ENCODE assay signal across 8 mouse cellular contexts in the genomic region with DNA sequence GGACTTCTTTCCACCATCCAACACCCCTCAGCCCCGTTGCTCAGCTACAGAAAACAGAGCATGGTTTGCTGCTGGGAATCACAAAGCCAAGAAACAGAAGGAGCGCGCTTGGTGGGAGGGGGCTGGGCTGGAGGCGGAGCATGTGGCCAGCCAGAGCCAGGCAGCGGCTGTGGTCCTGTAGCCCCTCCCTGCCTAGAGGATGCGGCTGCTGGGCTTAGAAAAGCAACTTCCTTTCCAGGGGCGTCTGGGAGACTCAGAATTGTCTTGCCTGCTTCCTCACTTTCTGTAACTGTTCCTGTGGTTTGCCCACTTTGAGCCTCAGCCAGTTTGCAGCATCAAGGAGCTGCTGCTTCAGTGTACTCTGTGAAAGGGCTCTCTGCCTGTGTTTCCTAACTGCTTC. TPM values are rescaled to one million over a fixed set of nuclear protein-coding genes. Genes with fewer than 3 reads are reported as not detected.
DNase-seq lines count a peak whose midpoint lies in the region; ATAC-seq and TF ChIP-seq lines count a peak whose summit lies in the region.

No protein-coding gene starts in this region.

- no peak for TF ChIP-seq EP300 in liver, postnatal 0 days (IDR thresholded peaks at IDR 0.05; ENCODE audit: low read depth)

- peak overlapping the region; percentile 36 for H3K4me3 ChIP-seq in forebrain, embryonic 15.5 days
- H3K4me3 ChIP-seq in liver, postnatal 0 days (ENCODE audit: low read depth, low read length): 0 out of 2 replicates have a peak overlapping the region, but pooled peaks have one; percentile 31
- H3K4me3 ChIP-seq in neural tube, embryonic 13.5 days: peak overlapping the region; percentile 35

- DNase-seq in MEL-GATA-1-ER (ENCODE audit: extremely low read depth, low read depth): peak; percentile 63
- peak; percentile 58 for DNase-seq in cerebellum, adult 11-12 months
- peak; percentile 48 to 52 for DNase-seq in heart, postnatal 36 days
- peak; percentile 78 to 81 for DNase-seq in layer of hippocampus, adult 18-20 months (ENCODE audit: low spot score in 2 of 2)
- peak; percentile 52 for DNase-seq in liver, postnatal 0 days
- peak; percentile 68 to 75 for DNase-seq in thymus, postnatal 10 days (ENCODE audit: low spot score in 2 of 2)

- H3K9me3 ChIP-seq in forebrain, embryonic 15.5 days: no peaks in the 10 kb centered on the region
- no peaks in the 10 kb centered on the region for H3K9me3 ChIP-seq in liver, postnatal 0 days (ENCODE audit: low read length)
- no peaks in the 10 kb centered on the region for H3K9me3 ChIP-seq in neural tube, embryonic 13.5 days

- H3K4me2 ChIP-seq in forebrain, embryonic 15.5 days (replicated peaks): peak overlapping the region; percentile 55
- H3K4me2 ChIP-seq in liver, postnatal 0 days (ENCODE audit: low read depth, low read length): peak overlapping the region; percentile 70
- peak overlapping the region; percentile 61 for H3K4me2 ChIP-seq in neural tube, embryonic 13.5 days

- ATAC-seq in forebrain, embryonic 15.5 days (replicated peaks): peak; percentile 83
- peak; percentile 45; the same call in 1 of the 2 replicates for ATAC-seq in liver, postnatal 0 days
- ATAC-seq in neural tube, embryonic 13.5 days (ENCODE audit: low read depth): peak; percentile 81

- TF ChIP-seq CTCF in liver, postnatal 0 days (IDR thresholded peaks at IDR 0.05; ENCODE audit: low read depth): no peak

- H3K36me3 ChIP-seq in forebrain, embryonic 15.5 days: no peaks in the 10 kb centered on the region
- no peaks in the 10 kb centered on the region for H3K36me3 ChIP-seq in liver, postnatal 0 days (replicated peaks; ENCODE audit: insufficient read depth, low read length)
- H3K36me3 ChIP-seq in neural tube, embryonic 13.5 days: no peaks in the 10 kb centered on the region

- peaks cover 72% of the 10 kb centered on the region for H3K4me1 ChIP-seq in forebrain, embryonic 15.5 days
- H3K4me1 ChIP-seq in liver, postnatal 0 days (ENCODE audit: insufficient read depth): peaks cover 6% of the 10 kb centered on the region
- H3K4me1 ChIP-seq in neural tube, embryonic 13.5 days (replicated peaks): peaks cover 73% of the 10 kb centered on the region

- peak overlapping the region; percentile 57 for H3K9ac ChIP-seq in forebrain, embryonic 15.5 days (replicated peaks)
- H3K9ac ChIP-seq in liver, postnatal 0 days (replicated peaks): peak overlapping the region; percentile 21; the same call in 1 of the 2 replicates
- H3K9ac ChIP-seq in neural tube, embryonic 13.5 days: peak overlapping the region; percentile 74

- H3K27ac ChIP-seq in forebrain, embryonic 15.5 days (replicated peaks): peak overlapping the region; percentile 98
- no peak overlapping the region for H3K27ac ChIP-seq in liver, postnatal 0 days (ENCODE audit: low read depth)
- H3K27ac ChIP-seq in neural tube, embryonic 13.5 days (replicated peaks): peak overlapping the region; percentile 96

- intact Hi-C loops in heart, postnatal 36 days (cut with DNase I): loop anchor here (1.0 to 2.0 kb wide), 3 partner anchors 61 to 115 kb away; partner anchors contain the start of gene Sft2d1

- 1% methylated on average over 7 of the region's 7 CpGs for WGBS in forebrain, embryonic 15.5 days
- 0% methylated on average over 7 of the region's 7 CpGs for WGBS in liver, postnatal 0 days (ENCODE audit: insufficient replicate concordance)
- 0% methylated on average over 7 of the region's 7 CpGs for WGBS in neural tube, embryonic 13.5 days

- no peaks in the 10 kb centered on the region for H3K27me3 ChIP-seq in forebrain, embryonic 15.5 days
- peaks cover 2% of the 10 kb centered on the region; the same call in 1 of the 2 replicates for H3K27me3 ChIP-seq in liver, postnatal 0 days (ENCODE audit: insufficient read depth, low read length)
- no peaks in the 10 kb centered on the region for H3K27me3 ChIP-seq in neural tube, embryonic 13.5 days

RNA-seq across cellular contexts. Expression of gene T2, which starts 16.0 kb away (rescaled TPM):
- polyA plus RNA-seq in forebrain, embryonic 15.5 days (2015; fragmentation: Nextera tagmentation; extraction: Ambion mirVana): 0.51 and 0.63 TPM in 2 replicates
- total RNA-seq in heart, postnatal 36 days (2021): under 1 TPM; 0.30 to 0.75 TPM
- 1 to 10 TPM in 1 of 2 experiments, under 1 TPM in 1; 0.38 to 1.8 TPM for total RNA-seq in layer of hippocampus, adult 18-20 months (2021)
- polyA plus RNA-seq in liver, postnatal 0 days (2015; fragmentation: Nextera tagmentation; extraction: Ambion mirVana): not detected in 2 replicates
- 0.47 and 0.62 TPM in 2 replicates for polyA plus RNA-seq in neural tube, embryonic 13.5 days (2015; fragmentation: Nextera tagmentation; extraction: Ambion mirVana)

RNA-seq across cellular contexts. Expression of gene Prr18, which starts 34.6 kb away (rescaled TPM):
- polyA plus RNA-seq in forebrain, embryonic 15.5 days (2015; fragmentation: Nextera tagmentation; extraction: Ambion mirVana): 11.5 and 12.8 TPM in 2 replicates
- under 1 TPM; 0.17 to 0.22 TPM for total RNA-seq in heart, postnatal 36 days (2021)
- total RNA-seq in layer of hippocampus, adult 18-20 months (2021): 10 to 100 TPM; 23.0 to 26.6 TPM
- polyA plus RNA-seq in liver, postnatal 0 days (2015; fragmentation: Nextera tagmentation; extraction: Ambion mirVana): 0.05 TPM in 1 of 2 replicates, not detected in the other
- 9.8 TPM in 2 replicates for polyA plus RNA-seq in neural tube, embryonic 13.5 days (2015; fragmentation: Nextera tagmentation; extraction: Ambion mirVana)

Comparison
In these comparisons a context has a peak if more than half of its experiments do, and no peak if none do; other contexts are left out.
1. H3K9ac ChIP-seq: peak in every context shown above with its lines; median percentile 74 in neural tube, embryonic 13.5 days; 57 in forebrain, embryonic 15.5 days; 21 in liver, postnatal 0 days.
2. RNA of gene Prr18, which starts 34.6 kb away (polyA plus RNA-seq): 11.5 to 12.8 TPM in forebrain, embryonic 15.5 days and 9.8 TPM in neural tube, embryonic 13.5 days; 0.05 TPM in liver, postnatal 0 days; every median in the first group is over 10 times any median in the second.
3. Peak in every context shown above with its lines, with median percentiles within 50 percentile points of each other: DNase-seq, ATAC-seq, H3K4me2 ChIP-seq and H3K4me3 ChIP-seq.